Mouse (Mus musculus): ENCODE measurements at regions not wholly inside any gene's neighbourhood (a gene's known extent, or its start where the extent isn't known, plus 50 kb on each side); places are given as distances from the start of the nearest gene placed in this dataset.

GRCm38 (mm10) chr19:15802641-15803040, 144.5 kb downstream of the Psat1 start:
- WGBS (ENCODE audit: insufficient replicate concordance) = 64% methylated on average over 5 of the region's 5 CpGs
- H3K27me3 ChIP-seq (ENCODE audit: control insufficient read depth, insufficient read depth, low read depth, low read length) = no peaks in the 10 kb centered on the region
- ATAC-seq (ENCODE audit: low read depth) = no peak
- no peak overlapping the region for H3K4me3 ChIP-seq (ENCODE audit: low read depth, low read length)
- no peak overlapping the region for H3K27ac ChIP-seq (ENCODE audit: low read length)
- H3K4me2 ChIP-seq (ENCODE audit: low read depth, low read length) = no peak overlapping the region
- H3K4me1 ChIP-seq (ENCODE audit: control insufficient read depth, low read depth, low read length) = no peaks in the 10 kb centered on the region
- no peaks in the 10 kb centered on the region for H3K36me3 ChIP-seq (ENCODE audit: control insufficient read depth, insufficient read depth)
- H3K9ac ChIP-seq (ENCODE audit: low read depth, low read length) = no peak overlapping the region
- no peaks in the 10 kb centered on the region for H3K9me3 ChIP-seq (replicated peaks; ENCODE audit: control insufficient read depth, low read length)

- H3K4me2 ChIP-seq (ENCODE audit: low read depth, low read length) = peak overlapping the region; percentile 49
- 2% methylated on average over 16 of the region's 17 CpGs for WGBS (ENCODE audit: insufficient replicate concordance)
- no peaks in the 10 kb centered on the region for H3K9me3 ChIP-seq (replicated peaks; ENCODE audit: control insufficient read depth, low read length)
- H3K9ac ChIP-seq (ENCODE audit: low read depth, low read length) = no peak overlapping the region
- no peak overlapping the region for H3K27ac ChIP-seq (ENCODE audit: low read length)
- no peak for ATAC-seq (ENCODE audit: low read depth)
- no peaks in the 10 kb centered on the region for H3K36me3 ChIP-seq (ENCODE audit: control insufficient read depth, insufficient read depth)
- H3K27me3 ChIP-seq (ENCODE audit: control insufficient read depth, insufficient read depth, low read depth, low read length) = no peaks in the 10 kb centered on the region
- H3K4me1 ChIP-seq (ENCODE audit: control insufficient read depth, low read depth, low read length) = no peaks in the 10 kb centered on the region
- no peak overlapping the region for H3K4me3 ChIP-seq (ENCODE audit: low read depth, low read length)
Measured at GRCm38 (mm10) chr19:15801811-15802486, 145.2 kb downstream of the Psat1 start.

GRCm38 (mm10) chr19:15800856-15801706, 146.1 kb downstream of the Psat1 start:
- WGBS (ENCODE audit: insufficient replicate concordance) = 29% methylated on average over 16 of the region's 16 CpGs
- ATAC-seq (ENCODE audit: low read depth) = no peak
- no peak overlapping the region for H3K27ac ChIP-seq (ENCODE audit: low read length)
- no peaks in the 10 kb centered on the region for H3K9me3 ChIP-seq (replicated peaks; ENCODE audit: control insufficient read depth, low read length)
- peak overlapping the region; percentile 49 for H3K4me2 ChIP-seq (ENCODE audit: low read depth, low read length)
- H3K4me3 ChIP-seq (ENCODE audit: low read depth, low read length) = peak overlapping the region; percentile 17; the same call in 1 of the 2 replicates
- no peak overlapping the region for H3K9ac ChIP-seq (ENCODE audit: low read depth, low read length)
- H3K27me3 ChIP-seq (ENCODE audit: control insufficient read depth, insufficient read depth, low read depth, low read length) = no peaks in the 10 kb centered on the region
- H3K36me3 ChIP-seq (ENCODE audit: control insufficient read depth, insufficient read depth) = no peaks in the 10 kb centered on the region
- H3K4me1 ChIP-seq (ENCODE audit: control insufficient read depth, low read depth, low read length) = no peaks in the 10 kb centered on the region

- Histone ChIP-seq H3K4me3 (ENCODE audit: low read depth, low read length) (no peak overlapping the region), H3K9ac (ENCODE audit: low read depth, low read length) (no peak overlapping the region), H3K9me3 (replicated peaks; ENCODE audit: control insufficient read depth, low read length) (no peaks in the 10 kb centered on the region), H3K27ac (ENCODE audit: low read length) (no peak overlapping the region), H3K4me2 (ENCODE audit: low read depth, low read length) (no peak overlapping the region), H3K4me1 (ENCODE audit: control insufficient read depth, low read depth, low read length) (no peaks in the 10 kb centered on the region), H3K27me3 (ENCODE audit: control insufficient read depth, insufficient read depth, low read depth, low read length) (no peaks in the 10 kb centered on the region), H3K36me3 (ENCODE audit: control insufficient read depth, insufficient read depth) (no peaks in the 10 kb centered on the region)
- WGBS (ENCODE audit: insufficient replicate concordance) = 50% methylated on average over 4 of the region's 4 CpGs
- ATAC-seq (ENCODE audit: low read depth) = no peak
Measured at GRCm38 (mm10) chr19:15796466-15796865, 150.7 kb downstream of the Psat1 start.

- no peak for ATAC-seq (ENCODE audit: low read depth)
- no peaks in the 10 kb centered on the region for H3K36me3 ChIP-seq (ENCODE audit: control insufficient read depth, insufficient read depth)
- no peak overlapping the region for H3K4me3 ChIP-seq (ENCODE audit: low read depth, low read length)
- no peaks in the 10 kb centered on the region for H3K9me3 ChIP-seq (replicated peaks; ENCODE audit: control insufficient read depth, low read length)
- H3K27me3 ChIP-seq (ENCODE audit: control insufficient read depth, insufficient read depth, low read depth, low read length) = no peaks in the 10 kb centered on the region
- H3K27ac ChIP-seq (ENCODE audit: low read length) = no peak overlapping the region
- no peak overlapping the region for H3K4me2 ChIP-seq (ENCODE audit: low read depth, low read length)
- no peaks in the 10 kb centered on the region for H3K4me1 ChIP-seq (ENCODE audit: control insufficient read depth, low read depth, low read length)
- H3K9ac ChIP-seq (ENCODE audit: low read depth, low read length) = no peak overlapping the region
- WGBS (ENCODE audit: insufficient replicate concordance) = 59% methylated on average over 4 of the region's 4 CpGs
Measured at GRCm38 (mm10) chr19:15791942-15792341, 155.2 kb downstream of the Psat1 start.

GRCm38 (mm10) chr19:15791264-15791913, 155.7 kb downstream of the Psat1 start:
- WGBS (ENCODE audit: insufficient replicate concordance) = 63% methylated on average over 12 of the region's 12 CpGs
- no peak for ATAC-seq (ENCODE audit: low read depth)
- H3K4me2 ChIP-seq (ENCODE audit: low read depth, low read length) = no peak overlapping the region
- H3K27ac ChIP-seq (ENCODE audit: low read length) = no peak overlapping the region
- no peaks in the 10 kb centered on the region for H3K9me3 ChIP-seq (replicated peaks; ENCODE audit: control insufficient read depth, low read length)
- H3K36me3 ChIP-seq (ENCODE audit: control insufficient read depth, insufficient read depth) = no peaks in the 10 kb centered on the region
- no peaks in the 10 kb centered on the region for H3K27me3 ChIP-seq (ENCODE audit: control insufficient read depth, insufficient read depth, low read depth, low read length)
- no peaks in the 10 kb centered on the region for H3K4me1 ChIP-seq (ENCODE audit: control insufficient read depth, low read depth, low read length)
- no peak overlapping the region for H3K9ac ChIP-seq (ENCODE audit: low read depth, low read length)
- no peak overlapping the region for H3K4me3 ChIP-seq (ENCODE audit: low read depth, low read length)

- no peak overlapping the region for H3K4me2 ChIP-seq (ENCODE audit: low read depth, low read length)
- H3K27me3 ChIP-seq (ENCODE audit: control insufficient read depth, insufficient read depth, low read depth, low read length) = no peaks in the 10 kb centered on the region
- H3K27ac ChIP-seq (ENCODE audit: low read length) = no peak overlapping the region
Measured at GRCm38 (mm10) chr19:15790620-15791263, 156.4 kb downstream of the Psat1 start.

GRCm38 (mm10) chr19:15789741-15790140, 157.4 kb downstream of the Psat1 start:
- WGBS (ENCODE audit: insufficient replicate concordance) = 21% methylated on average over 5 of the region's 5 CpGs
- H3K36me3 ChIP-seq (ENCODE audit: control insufficient read depth, insufficient read depth) = no peaks in the 10 kb centered on the region
- H3K9me3 ChIP-seq (replicated peaks; ENCODE audit: control insufficient read depth, low read length) = no peaks in the 10 kb centered on the region
- no peak overlapping the region for H3K9ac ChIP-seq (ENCODE audit: low read depth, low read length)
- H3K27ac ChIP-seq (ENCODE audit: low read length) = no peak overlapping the region
- ATAC-seq (ENCODE audit: low read depth) = no peak
- H3K27me3 ChIP-seq (ENCODE audit: control insufficient read depth, insufficient read depth, low read depth, low read length) = no peaks in the 10 kb centered on the region
- H3K4me1 ChIP-seq (ENCODE audit: control insufficient read depth, low read depth, low read length) = no peaks in the 10 kb centered on the region
- no peak overlapping the region for H3K4me3 ChIP-seq (ENCODE audit: low read depth, low read length)
- no peak overlapping the region for H3K4me2 ChIP-seq (ENCODE audit: low read depth, low read length)

More at GRCm38 (mm10) chr19:15790620-15791263, 156.4 kb downstream of the Psat1 start:
- H3K9me3 ChIP-seq (replicated peaks; ENCODE audit: control insufficient read depth, low read length) = no peaks in the 10 kb centered on the region
- 48% methylated on average over 13 of the region's 13 CpGs for WGBS (ENCODE audit: insufficient replicate concordance)
- H3K4me3 ChIP-seq (ENCODE audit: low read depth, low read length) = no peak overlapping the region
- no peak for ATAC-seq (ENCODE audit: low read depth)
- no peak overlapping the region for H3K9ac ChIP-seq (ENCODE audit: low read depth, low read length)
- no peaks in the 10 kb centered on the region for H3K36me3 ChIP-seq (ENCODE audit: control insufficient read depth, insufficient read depth)
- no peaks in the 10 kb centered on the region for H3K4me1 ChIP-seq (ENCODE audit: control insufficient read depth, low read depth, low read length)

All from liver, embryonic 16.5 days (tissue).